Mouse (Mus musculus) hindbrain, embryonic 16.5 days (tissue): ENCODE results near the gene Clcnka. TPM values are rescaled to one million over a fixed set of nuclear protein-coding genes. Genes with fewer than 3 reads are reported as not detected.

Source experiments
- ATAC-seq: fragments of 200-750 bp; cut with Nextera tagmentation; 2 replicates; pipeline ENCODE4 v1.8.0; 2017; ENCODE audit warnings: moderate TSS enrichment, moderate library complexity
- H3K27ac ChIP-seq: fragments of 300-500 bp; sonication (generic); 2 replicates; pipeline ENCODE4 v1.5.1; 2014; ENCODE audit warnings: low read depth, mild to moderate bottlenecking, control low read depth, low read length, moderate library complexity
- H3K27me3 ChIP-seq: fragments of 300-500 bp; sonication (generic); replicated peaks from 2 replicates; pipeline ENCODE4 v1.6.1; 2014; ENCODE audit warnings: low read length; ENCODE audit not compliant: control insufficient read depth, insufficient read depth
- H3K36me3 ChIP-seq: fragments of 300-500 bp; sonication (generic); 2 replicates; pipeline ENCODE4 v1.6.1; 2014; ENCODE audit warnings: mild to moderate bottlenecking, low read length, moderate library complexity, mixed read lengths; ENCODE audit not compliant: control insufficient read depth, insufficient read depth
- H3K4me1 ChIP-seq: fragments of 300-500 bp; sonication (generic); 2 replicates; pipeline ENCODE4 v1.6.1; 2014; ENCODE audit warnings: low read depth, low read length; ENCODE audit not compliant: control insufficient read depth, insufficient read depth
- H3K4me2 ChIP-seq: fragments of 300-500 bp; sonication (generic); 2 replicates; pipeline ENCODE4 v1.6.1; 2014; ENCODE audit warnings: mild to moderate bottlenecking, low read length, control low read depth, moderate library complexity
- H3K4me3 ChIP-seq: fragments of 300-500 bp; sonication (generic); 2 replicates; pipeline ENCODE4 v1.5.1; 2014; ENCODE audit warnings: mild to moderate bottlenecking, low read length, control low read depth, moderate library complexity
- H3K9ac ChIP-seq: fragments of 300-500 bp; sonication (generic); 2 replicates; pipeline ENCODE4 v1.6.1; 2014; ENCODE audit warnings: low read depth, mild to moderate bottlenecking, control low read depth, low read length, moderate library complexity
- H3K9me3 ChIP-seq: fragments of 300-500 bp; sonication (generic); 2 replicates; pipeline ENCODE4 v1.6.1; 2014; ENCODE audit warnings: mild to moderate bottlenecking, low read length, moderate library complexity; ENCODE audit not compliant: control insufficient read depth
- WGBS: fragments of 180-500 bp; shearing (Covaris S2); extraction: QIAGEN DNeasy Blood & Tissue Kit; methylation state at CpG from one replicate; pipeline ENCODE4 v1.1.7; 2014; 5-methylcytosine and 5-hydroxymethylcytosine counted together
- polyA plus RNA-seq: library from polyadenylated mRNA; unstranded; fragments of >200 nt; fragmentation: Nextera tagmentation; extraction: Ambion mirVana; gene quantifications from 2 replicates; pipeline ENCODE4 v1.2.1, GENCODE M21; 2015

Clcnka gene
- polyA plus RNA-seq, 1 experiment from 2014 or later, result 0.78 TPM

- H3K9me3 ChIP-seq, result no peaks in the 10 kb centered on the region
- no peaks in the 10 kb centered on the region for H3K36me3 ChIP-seq
- H3K9ac ChIP-seq, result no peak overlapping the region
- no peak overlapping the region for H3K27ac ChIP-seq
- H3K27me3 ChIP-seq, result no peaks in the 10 kb centered on the region
- H3K4me1 ChIP-seq, result peaks cover 14% of the 10 kb centered on the region
- 75% methylated on average over 6 of the region's 13 CpGs for WGBS
- H3K4me3 ChIP-seq, result no peak overlapping the region
- ATAC-seq, result no peak
- H3K4me2 ChIP-seq, result no peak overlapping the region
Measured at GRCm38 (mm10) chr4:141423691-141424431, 25.3 kb upstream of the Clcnka start.

- Histone ChIP-seq H3K9ac (no peak overlapping the region), H3K9me3 (no peaks in the 10 kb centered on the region), H3K27me3 (no peaks in the 10 kb centered on the region), H3K4me2 (no peak overlapping the region), H3K27ac (no peak overlapping the region), H3K4me3 (no peak overlapping the region), H3K4me1 (peaks cover 14% of the 10 kb centered on the region), H3K36me3 (no peaks in the 10 kb centered on the region)
- WGBS, result 77% methylated on average over 5 of the region's 5 CpGs
- ATAC-seq, result no peak
Measured at GRCm38 (mm10) chr4:141423288-141423687, 24.8 kb upstream of the Clcnka start.

DNA sequence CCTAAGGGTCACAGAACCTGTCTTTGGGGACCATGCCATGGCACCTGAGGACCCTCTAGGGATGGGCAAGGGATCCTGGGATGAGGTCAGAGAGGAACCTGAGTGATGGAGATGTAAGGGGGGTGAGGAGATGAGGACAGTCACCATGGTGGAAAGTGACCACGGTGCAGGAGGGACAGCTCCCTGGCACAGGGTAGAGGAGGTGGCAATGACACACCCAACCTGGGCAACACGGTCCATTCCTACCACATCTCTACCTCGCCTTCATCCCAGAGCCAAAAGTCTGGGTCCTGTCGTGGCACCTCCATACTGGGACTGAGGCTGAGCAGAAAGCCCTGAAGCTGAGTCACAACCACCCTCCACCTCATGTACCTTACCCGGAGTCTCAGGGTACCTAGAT lies 24.3 kb upstream of the Clcnka start:
- no peak for ATAC-seq
- Histone ChIP-seq H3K4me3 (no peak overlapping the region), H3K27ac (no peak overlapping the region), H3K4me2 (no peak overlapping the region), H3K9me3 (no peaks in the 10 kb centered on the region), H3K9ac (no peak overlapping the region), H3K36me3 (no peaks in the 10 kb centered on the region), H3K4me1 (peaks cover 14% of the 10 kb centered on the region), H3K27me3 (no peaks in the 10 kb centered on the region)
- 89% methylated on average over 5 of the region's 5 CpGs for whole genome bisulfite sequencing

- Histone ChIP-seq H3K27ac (no peak overlapping the region), H3K4me3 (no peak overlapping the region), H3K9me3 (no peaks in the 10 kb centered on the region), H3K36me3 (no peaks in the 10 kb centered on the region), H3K27me3 (no peaks in the 10 kb centered on the region), H3K4me1 (peaks cover 12% of the 10 kb centered on the region), H3K9ac (no peak overlapping the region), H3K4me2 (no peak overlapping the region)
- no peak for ATAC-seq
- WGBS, result 48% methylated on average over 14 of the region's 14 CpGs
Measured at GRCm38 (mm10) chr4:141421423-141421822, 22.9 kb upstream of the Clcnka start.

DNA sequence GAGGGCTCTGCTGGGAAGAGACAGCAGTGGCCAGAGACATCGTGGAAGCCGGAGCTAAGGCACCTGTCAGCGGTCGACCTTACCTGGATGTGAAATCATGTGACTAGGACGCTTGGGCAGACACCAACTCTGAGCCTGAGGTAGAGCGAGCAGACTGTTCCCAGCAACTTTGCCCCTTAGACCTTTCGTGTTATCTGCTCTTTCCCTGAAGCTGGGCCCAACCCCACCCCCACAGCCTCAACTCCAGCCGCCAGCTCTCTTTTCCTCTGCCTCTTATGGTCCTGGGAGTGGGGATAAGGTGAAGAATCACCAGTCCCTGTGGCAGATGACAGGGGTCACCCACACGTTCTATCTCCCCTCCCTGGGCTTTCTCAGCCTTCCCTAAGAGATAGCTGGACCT lies 22.4 kb upstream of the Clcnka start:
- H3K36me3 ChIP-seq, result no peaks in the 10 kb centered on the region
- 64% methylated on average over 9 of the region's 9 CpGs for WGBS
- ATAC-seq, result no peak
- no peaks in the 10 kb centered on the region for H3K27me3 ChIP-seq
- no peak overlapping the region for H3K27ac ChIP-seq
- no peak overlapping the region for H3K4me3 ChIP-seq
- peaks cover 8% of the 10 kb centered on the region for H3K4me1 ChIP-seq
- H3K4me2 ChIP-seq, result no peak overlapping the region
- no peak overlapping the region for H3K9ac ChIP-seq
- H3K9me3 ChIP-seq, result no peaks in the 10 kb centered on the region

GRCm38 (mm10) chr4:141420192-141420829 lies 21.8 kb upstream of the Clcnka start, which contains the start of gene Hspb7:
Gene Hspb7 (plus strand): TSS chr4:141420779.
- Histone ChIP-seq H3K9me3 (no peaks in the 10 kb centered on the region), H3K9ac (no peak within 1 kb of the TSS), H3K27ac (no peak within 1 kb of the TSS), H3K4me3 (no peak within 1 kb of the TSS), H3K4me1 (peaks cover 3% of the 10 kb centered on the region; the same call in 1 of the 2 replicates), H3K4me2 (no peak within 1 kb of the TSS), H3K27me3 (no peaks in the 10 kb centered on the region), H3K36me3 (no peaks in the 10 kb centered on the region)
- WGBS, result 63% methylated on average over 9 of the region's 9 CpGs
- no peak for ATAC-seq

DNA sequence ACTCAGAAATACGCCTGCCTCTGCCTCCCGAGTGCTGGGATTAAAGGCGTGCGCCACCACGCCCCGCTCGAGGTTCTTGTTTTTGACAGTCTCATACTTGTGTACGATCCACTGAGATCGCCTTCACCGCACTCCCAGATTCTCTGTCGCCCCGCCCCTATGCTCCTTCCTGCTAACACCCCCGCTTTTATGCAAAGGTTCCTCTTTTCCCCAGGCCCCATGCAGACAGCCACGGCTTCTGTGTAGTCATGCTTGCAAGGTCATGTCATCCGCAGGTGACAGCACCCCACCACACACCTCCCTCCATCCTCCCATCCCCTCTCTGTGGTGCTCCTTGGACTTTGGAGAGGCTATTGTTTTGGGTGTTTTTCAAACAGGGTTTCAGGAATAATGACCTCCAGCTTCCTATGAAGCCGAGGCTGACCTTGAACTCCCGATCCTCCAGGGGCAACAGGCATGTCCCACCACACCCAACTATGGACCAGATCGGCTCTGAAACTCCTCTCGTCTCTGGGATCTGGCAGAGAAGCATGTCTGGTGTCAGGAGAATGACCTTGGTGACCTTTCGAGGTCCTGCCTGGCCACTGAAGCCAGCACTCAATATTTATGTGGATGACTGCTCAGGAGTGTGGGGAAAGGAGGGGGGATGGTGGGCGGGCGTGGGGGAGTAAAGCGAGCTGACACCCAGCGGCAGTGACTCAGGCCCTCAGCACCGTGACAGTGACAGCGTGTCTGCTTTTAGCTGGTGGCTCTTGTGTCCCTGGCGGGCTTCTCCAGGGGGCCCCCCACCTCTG lies 21.1 kb upstream of the Clcnka start:
- H3K9ac ChIP-seq, result no peak overlapping the region
- no peak overlapping the region for H3K4me3 ChIP-seq
- H3K9me3 ChIP-seq, result no peaks in the 10 kb centered on the region
- H3K4me2 ChIP-seq, result no peak overlapping the region
- H3K27me3 ChIP-seq, result no peaks in the 10 kb centered on the region
- 65% methylated on average over 27 of the region's 27 CpGs for WGBS
- no peaks in the 10 kb centered on the region for H3K4me1 ChIP-seq
- no peaks in the 10 kb centered on the region for H3K36me3 ChIP-seq
- H3K27ac ChIP-seq, result no peak overlapping the region
- ATAC-seq, result no peak

- Histone ChIP-seq H3K4me1 (no peaks in the 10 kb centered on the region), H3K9me3 (no peaks in the 10 kb centered on the region), H3K27me3 (no peaks in the 10 kb centered on the region), H3K4me2 (no peak within 1 kb of the TSS), H3K27ac (no peak within 1 kb of the TSS), H3K36me3 (no peaks in the 10 kb centered on the region), H3K4me3 (no peak within 1 kb of the TSS), H3K9ac (no peak within 1 kb of the TSS)
- 67% methylated on average over 7 of the region's 7 CpGs for WGBS
- no peak for ATAC-seq
Measured at GRCm38 (mm10) chr4:141415924-141416323, 17.4 kb upstream of the Clcnka start, which contains the start of gene Clcnkb. Gene Clcnkb (minus strand): TSS chr4:141416014.

- no peak for ATAC-seq
- Histone ChIP-seq H3K4me2 (no peak overlapping the region), H3K27me3 (no peaks in the 10 kb centered on the region), H3K36me3 (no peaks in the 10 kb centered on the region), H3K4me1 (no peaks in the 10 kb centered on the region), H3K27ac (no peak overlapping the region), H3K9ac (no peak overlapping the region), H3K4me3 (no peak overlapping the region), H3K9me3 (no peaks in the 10 kb centered on the region)
- WGBS, result 19% methylated on average over 22 of the region's 22 CpGs
Measured at GRCm38 (mm10) chr4:141411430-141411992, 13.0 kb upstream of the Clcnka start.
